Mouse (Mus musculus): ENCODE results near the gene Rsph1. TPM values are rescaled to one million over a fixed set of nuclear protein-coding genes. Genes with fewer than 3 reads are reported as not detected.

Rsph1 gene
- total RNA-seq, 1 experiment from 2014 or later, result not detected

DNA sequence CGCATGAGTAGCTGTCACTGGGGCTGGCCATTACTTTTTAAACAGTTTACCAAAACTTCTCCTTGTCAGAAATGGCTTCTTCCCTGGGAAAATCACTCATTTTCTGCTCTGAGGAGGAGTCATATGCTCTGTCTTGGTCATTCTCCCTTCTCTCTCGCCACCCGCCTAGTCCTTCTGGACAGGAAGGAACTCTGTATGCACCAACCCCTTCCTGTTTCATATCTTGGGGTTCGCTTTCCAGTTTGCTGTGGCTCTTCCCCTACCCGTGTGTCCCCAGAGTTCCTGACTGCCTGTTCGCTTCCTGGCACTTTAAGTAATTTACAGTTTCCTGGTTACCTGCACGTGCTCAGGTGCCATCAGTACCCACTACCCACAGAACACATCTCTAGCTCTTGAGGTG lies 50.3 kb downstream of the Rsph1 start:
- ATAC-seq (replicated peaks; ENCODE audit: insufficient number of reproducible peaks, low FRiP score, low TSS enrichment, poor library complexity, severe bottlenecking), result no peak

DNA sequence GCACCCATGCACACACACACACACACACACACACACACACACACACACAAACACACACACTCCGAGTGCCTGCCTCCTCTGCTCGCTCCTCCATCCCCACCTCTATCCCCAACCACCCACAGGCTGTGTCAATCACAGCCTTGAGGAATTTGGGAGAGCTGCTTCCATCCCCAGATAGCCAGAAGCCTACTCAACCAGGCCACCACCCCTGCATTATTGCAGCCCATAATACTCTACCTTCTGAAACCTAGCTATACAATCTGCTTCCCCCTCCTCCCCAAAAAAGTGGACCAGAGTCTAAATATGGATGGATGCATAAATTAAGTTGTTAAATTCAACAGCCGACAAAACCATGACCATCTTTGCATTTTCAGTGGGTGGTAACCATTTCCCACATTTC lies 50.8 kb downstream of the Rsph1 start:
- no peak for ATAC-seq (replicated peaks; ENCODE audit: insufficient number of reproducible peaks, low FRiP score, low TSS enrichment, poor library complexity, severe bottlenecking)

DNA sequence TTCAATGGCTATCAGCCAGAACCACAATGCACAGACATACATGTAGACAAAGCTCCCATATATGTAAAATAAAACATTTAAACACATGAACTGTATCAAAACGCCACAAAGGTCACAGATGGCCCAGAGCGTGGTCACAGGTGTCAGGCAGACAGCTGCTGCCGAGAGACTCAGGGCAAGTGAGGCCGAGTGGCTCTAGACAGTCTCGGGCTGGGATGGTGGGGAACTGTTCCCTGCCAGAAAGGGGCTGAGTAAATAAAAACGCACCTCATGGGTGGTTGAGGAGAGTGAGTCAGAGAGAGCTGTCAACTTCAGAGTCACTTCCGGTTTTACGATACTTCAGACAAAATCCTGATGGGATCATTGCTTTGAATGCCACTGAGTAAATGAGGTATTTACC lies 52.6 kb downstream of the Rsph1 start:
- ATAC-seq (replicated peaks; ENCODE audit: insufficient number of reproducible peaks, low FRiP score, low TSS enrichment, poor library complexity, severe bottlenecking), result no peak

DNA sequence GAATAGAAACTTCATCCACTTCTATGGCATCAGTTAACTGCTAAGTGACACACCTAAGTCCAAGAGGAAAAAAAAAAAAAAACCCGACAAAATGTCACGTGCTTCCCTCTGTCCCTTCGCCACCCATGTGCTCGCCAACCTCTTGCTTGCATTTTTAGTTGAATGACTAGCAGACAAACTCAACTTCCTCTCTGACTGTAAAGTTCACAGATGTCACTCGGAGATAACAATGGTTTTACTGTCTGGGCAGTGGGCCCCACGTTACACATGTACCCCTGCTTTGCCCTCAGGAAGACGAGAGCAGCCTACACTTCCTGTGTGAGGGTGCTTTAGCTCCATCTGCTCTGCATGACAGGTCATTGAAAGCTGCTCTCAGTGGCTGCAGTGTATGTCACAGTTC lies 53.3 kb downstream of the Rsph1 start:
- peak; percentile 58 for ATAC-seq (replicated peaks; ENCODE audit: insufficient number of reproducible peaks, low FRiP score, low TSS enrichment, poor library complexity, severe bottlenecking)

DNA sequence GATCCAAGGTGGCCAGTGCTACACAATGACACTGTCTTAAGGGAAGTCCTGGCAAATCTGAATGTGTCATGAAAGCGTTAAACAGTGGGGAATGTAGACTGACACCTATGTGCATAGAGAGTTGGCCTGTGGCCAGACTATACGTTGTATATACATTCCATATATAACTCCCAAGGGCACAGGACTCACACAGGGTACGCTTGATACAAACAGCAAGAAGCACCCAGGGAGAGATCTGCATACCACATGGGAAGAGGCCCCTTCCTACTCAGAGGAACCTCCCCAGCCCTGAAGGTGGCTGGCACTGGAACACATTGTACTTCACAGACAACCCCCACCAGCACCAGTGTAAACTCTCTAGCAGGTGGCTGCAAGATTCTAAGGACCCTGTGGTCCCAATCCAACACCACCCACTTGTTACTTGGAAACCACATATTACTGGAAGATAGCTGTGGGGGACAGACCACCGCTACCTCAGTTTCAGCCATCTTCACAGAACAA lies 54.3 kb downstream of the Rsph1 start:
- ATAC-seq (replicated peaks; ENCODE audit: insufficient number of reproducible peaks, low FRiP score, low TSS enrichment, poor library complexity, severe bottlenecking), result no peak

DNA sequence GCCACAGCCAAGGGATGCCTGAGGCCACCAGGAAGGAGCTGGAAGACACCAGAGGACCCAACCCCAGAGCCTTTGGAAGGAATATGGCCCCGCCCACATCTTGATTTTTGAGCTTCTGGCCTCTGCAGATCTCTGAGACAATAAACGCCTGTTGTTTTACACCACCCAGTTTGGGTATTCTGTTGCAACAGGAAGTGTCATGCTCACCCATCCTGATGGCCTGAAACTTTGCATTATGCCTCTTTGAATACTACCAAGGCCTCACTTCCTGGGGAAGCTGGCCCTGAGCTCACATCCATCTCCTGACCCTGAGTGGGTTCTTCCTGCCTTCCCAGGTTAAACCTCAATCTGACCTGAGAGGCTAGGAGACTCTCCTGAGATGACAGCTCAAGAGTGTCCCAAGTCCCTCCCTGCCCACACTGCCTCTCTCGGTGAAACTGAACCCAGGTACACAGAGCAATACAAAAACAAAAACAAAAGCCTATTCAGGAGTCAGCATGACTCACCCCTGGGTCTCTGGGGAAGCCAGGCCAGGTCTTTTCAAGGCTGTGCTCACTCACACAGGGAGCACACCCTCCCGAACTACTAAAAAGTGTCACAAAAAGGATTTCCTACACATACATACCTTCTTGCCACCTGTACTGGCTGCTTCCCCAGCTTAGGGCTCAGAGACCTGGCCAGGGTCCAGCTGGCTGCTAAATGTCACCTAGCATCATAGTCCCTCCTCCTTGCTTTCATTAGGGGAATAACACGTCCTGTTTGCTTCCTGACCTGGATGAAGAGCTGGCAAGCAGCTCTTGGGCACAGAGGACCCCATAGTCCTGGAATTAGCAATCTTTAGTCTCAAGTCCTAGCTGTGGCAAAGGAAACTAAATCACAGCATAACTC lies 60.9 kb downstream of the Rsph1 start:
- peak; percentile 20; the same call in 1 of the 2 replicates for ATAC-seq (replicated peaks; ENCODE audit: insufficient number of reproducible peaks, low FRiP score, low TSS enrichment, poor library complexity, severe bottlenecking)

DNA sequence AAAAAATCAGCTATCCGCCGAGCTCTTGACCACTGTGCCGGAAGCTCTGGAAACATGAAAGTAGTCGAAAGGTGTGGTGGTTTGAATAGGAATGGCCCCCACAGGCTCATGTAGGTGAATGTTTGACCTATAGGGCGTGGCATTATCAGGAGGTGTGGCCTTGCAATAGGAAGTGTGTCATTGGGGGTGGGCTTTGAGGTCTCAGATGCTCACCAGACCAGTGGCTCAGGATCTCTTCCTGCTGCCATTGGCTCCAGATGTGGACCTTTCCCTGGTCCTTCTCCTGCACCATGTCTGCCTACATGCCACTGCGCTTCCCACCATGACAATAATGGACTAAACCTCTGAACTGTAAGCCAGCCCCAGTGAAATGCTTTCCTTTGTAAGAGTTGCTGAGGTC lies 65.3 kb downstream of the Rsph1 start:
- no peak for ATAC-seq (replicated peaks; ENCODE audit: insufficient number of reproducible peaks, low FRiP score, low TSS enrichment, poor library complexity, severe bottlenecking)

DNA sequence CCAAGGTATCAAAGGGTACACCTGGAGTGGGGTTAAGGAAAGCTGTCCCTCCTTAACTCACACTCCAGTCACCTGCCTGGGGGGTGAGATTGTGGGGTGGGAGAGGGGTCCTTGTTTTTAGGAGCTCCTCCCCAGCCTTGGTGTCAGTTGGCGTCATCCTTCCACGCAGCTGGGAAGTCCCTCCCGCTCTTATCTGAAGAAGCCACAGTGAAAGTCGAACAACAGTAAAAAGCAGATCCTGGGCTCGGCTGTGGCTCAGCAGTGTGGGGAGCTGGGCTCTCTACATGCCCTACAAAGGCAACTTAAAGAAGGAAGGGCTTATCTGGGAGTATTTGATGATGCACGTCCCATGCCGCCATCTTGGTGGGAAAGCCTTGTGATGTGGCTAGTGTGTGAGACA lies 66.9 kb downstream of the Rsph1 start:
- ATAC-seq (replicated peaks; ENCODE audit: insufficient number of reproducible peaks, low FRiP score, low TSS enrichment, poor library complexity, severe bottlenecking), result no peak

DNA sequence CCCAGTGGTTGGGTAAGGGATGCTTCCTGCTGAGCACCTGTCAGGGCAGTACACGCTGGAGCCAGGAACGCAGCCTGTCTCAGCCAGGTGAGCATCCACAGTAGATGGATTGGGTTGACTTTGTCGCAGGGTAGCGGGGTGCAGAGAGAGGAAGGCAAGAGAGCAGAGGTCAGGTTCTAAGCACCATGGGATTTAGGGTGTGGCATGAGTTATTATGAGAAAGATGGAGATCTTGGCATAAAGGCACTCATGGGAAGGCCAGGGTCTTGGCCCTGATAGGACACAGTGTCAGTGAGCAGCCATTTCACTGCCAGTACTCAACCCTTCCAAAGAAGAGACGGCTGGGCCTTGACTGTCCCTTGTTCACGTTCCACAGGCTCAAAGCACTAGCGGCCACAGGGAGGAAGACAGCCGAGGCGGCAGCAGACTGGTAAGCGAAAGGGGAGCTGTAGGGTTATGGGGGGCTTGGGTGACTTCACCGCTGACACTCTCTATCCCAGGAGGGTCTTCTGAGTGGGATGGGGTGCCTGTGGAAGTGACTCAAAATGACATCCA lies 67.7 kb downstream of the Rsph1 start:
- no peak for ATAC-seq (replicated peaks; ENCODE audit: insufficient number of reproducible peaks, low FRiP score, low TSS enrichment, poor library complexity, severe bottlenecking)

DNA sequence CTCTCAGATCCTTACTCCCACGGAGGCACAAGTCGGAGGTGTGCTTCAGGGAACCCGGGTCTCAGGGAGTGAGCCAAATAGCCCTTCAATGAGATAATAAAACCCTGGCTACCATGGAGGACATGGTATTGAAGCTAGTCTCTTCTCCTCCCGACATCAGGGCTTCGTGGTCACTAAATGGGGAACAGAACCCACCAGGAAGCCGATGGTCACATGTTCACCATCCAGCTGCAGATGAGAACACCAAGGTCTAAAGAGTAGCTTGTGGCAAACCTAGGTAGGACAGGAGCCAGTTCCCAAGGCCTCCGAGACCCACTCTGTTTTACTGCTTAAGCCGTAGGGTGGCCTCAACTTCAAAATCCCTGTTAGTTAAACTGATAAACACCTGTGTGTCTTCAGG lies 68.5 kb downstream of the Rsph1 start:
- ATAC-seq (replicated peaks; ENCODE audit: insufficient number of reproducible peaks, low FRiP score, low TSS enrichment, poor library complexity, severe bottlenecking), result no peak

DNA sequence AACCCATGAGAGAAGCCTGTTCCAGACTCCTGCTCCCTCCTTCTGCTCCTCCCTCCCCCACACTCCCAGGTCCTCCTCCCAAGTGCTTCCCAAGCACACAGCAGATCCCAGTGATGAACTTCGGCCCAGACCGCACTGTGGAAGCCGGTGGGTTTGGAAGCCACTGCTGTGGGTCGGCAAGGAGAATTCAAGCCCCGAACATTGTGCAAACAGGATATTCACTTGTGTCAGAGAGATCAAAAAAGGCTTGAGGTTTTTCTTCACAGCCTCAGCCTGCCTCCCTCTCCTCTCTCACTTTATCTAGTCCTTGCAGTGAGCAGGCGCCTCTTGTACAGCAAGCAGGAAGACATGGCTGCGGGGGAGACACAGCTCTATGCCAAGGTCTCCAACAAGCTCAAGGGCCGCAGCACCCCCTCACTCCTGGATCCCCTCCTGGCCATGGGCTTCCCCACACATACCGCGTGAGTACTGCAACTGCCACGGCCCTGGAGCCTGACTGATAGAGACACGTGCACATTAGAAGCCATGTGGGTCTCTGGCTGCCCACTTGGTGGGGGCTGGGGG lies 69.3 kb downstream of the Rsph1 start, which contains the start of gene Ubash3a:
Gene Ubash3a, plus strand, starts transcription at position 103 of the 564 bp plus-strand sequence.
- ATAC-seq (replicated peaks; ENCODE audit: insufficient number of reproducible peaks, low FRiP score, low TSS enrichment, poor library complexity, severe bottlenecking), result 0 out of 2 replicates have a peak, but pooled peaks have one; percentile 46

Other genes starting within 250 kb of the Rsph1 start
- gene Abcg1, start 219.7 kb downstream of the Rsph1 start, total RNA-seq (2017), result 67.2 to 83.6 TPM (median 68.0 TPM) in 3 replicates
- gene Tff3, start 147.7 kb downstream of the Rsph1 start, total RNA-seq (2017), result not detected in 3 replicates
- gene Tff2, start 133.1 kb downstream of the Rsph1 start, total RNA-seq (2017), result not detected in 3 replicates
- gene Tff1, start 112.1 kb downstream of the Rsph1 start, total RNA-seq (2017), result not detected in 3 replicates
- 0.39 TPM in 1 of 3 replicates, not detected in the others for gene Tmprss3, start 78.4 kb downstream of the Rsph1 start, total RNA-seq (2017)
- 6.3 to 14.3 TPM (median 9.2 TPM) in 3 replicates for gene Ubash3a, start 69.5 kb downstream of the Rsph1 start, total RNA-seq (2017)
- 7.3 to 22.9 TPM (median 9.3 TPM) in 3 replicates for gene Slc37a1, start 9.4 kb upstream of the Rsph1 start, total RNA-seq (2017)
- not detected in 3 replicates for gene Pde9a, start 108.8 kb upstream of the Rsph1 start, total RNA-seq (2017)
- 4.3 to 6.1 TPM (median 5.3 TPM) in 3 replicates for gene Wdr4, start 242.6 kb upstream of the Rsph1 start, total RNA-seq (2017)
- 166 to 246 TPM (median 210 TPM) in 3 replicates for gene Ndufv3, start 242.7 kb upstream of the Rsph1 start, total RNA-seq (2017)

Measured in monocyte, adult 5-6 weeks (primary cell).